Mouse (Mus musculus): ENCODE data around the gene Osbpl8.

GRCm38 (mm10) chr10:111250192-111250591, 85.6 kb downstream of the Osbpl8 start:
- no peak; the same call in 1 of the 2 replicates for TF ChIP-seq TAL1 (conservative IDR thresholded peaks at IDR 0.05; ENCODE audit: low read depth, low read length)
- no peak for TF ChIP-seq CTCF (IDR thresholded peaks at IDR 0.05; ENCODE audit: low read depth, low read length)
- no peak for TF ChIP-seq GATA1 (IDR thresholded peaks at IDR 0.05; ENCODE audit: borderline replicate concordance, low read length)

Measured in G1E (cell line).